9 mouse cellular contexts compared by ENCODE assay signal in genomic region chr7:114281671-114282070, GRCm38 (mm10). TPM values are rescaled to one million over a fixed set of nuclear protein-coding genes. Genes with fewer than 3 reads are reported as not detected.
A peak's percentile ranks its signal among the peaks of the same experiment; 100 is the strongest.
DNase-seq lines count a peak whose midpoint lies in the region; ATAC-seq and TF ChIP-seq lines count a peak whose summit lies in the region.
"Had no signal": no experiment of that assay in that cellular context is flagged by ENCODE, and none has a peak within 500 bp of the region (broad histone marks: within the 10 kb centered on the region; RNA-seq: fewer than 3 reads in every experiment).

No protein-coding gene starts in this region.

- H3K79me2 ChIP-seq in heart, adult 2 months (replicated peaks; ENCODE audit: control insufficient read depth, insufficient read depth, low read length), result 0 out of 2 replicates have a peak, but pooled peaks cover 2% of the 10 kb centered on the region
- no peaks in the 10 kb centered on the region for H3K79me2 ChIP-seq in CH12.LX (replicated peaks; ENCODE audit: control insufficient read depth, extremely low read depth, insufficient read depth, poor library complexity, severe bottlenecking)

- no peaks in the 10 kb centered on the region for H3K36me3 ChIP-seq in heart, adult 2 months (ENCODE audit: control insufficient read depth, insufficient read depth, low read length)
- H3K36me3 ChIP-seq in CH12.LX (replicated peaks in 1 of 2; ENCODE audit: control insufficient read depth in 1 of 2, insufficient read depth in 1 of 2, low read length in 1 of 2), result no peaks in the 10 kb centered on the region
- H3K36me3 ChIP-seq: lung, embryonic 15.5 days had no signal

- no peak for TF ChIP-seq POLR2A in heart, adult 2 months (IDR thresholded peaks at IDR 0.05; ENCODE audit: insufficient read depth, low read depth, low read length)
- no peak for TF ChIP-seq POLR2A in CH12.LX (IDR thresholded peaks at IDR 0.05; ENCODE audit: low read depth, low read length)

- in situ Hi-C loops in CH12.LX (cut with MboI; ENCODE audit: low pct_ligation_motif_present, low pct_unique_long_range_greater_than_20kb, low sequenced_read_pairs), result loop anchor here (5.0 to 10.0 kb wide), 3 partner anchors 143 to 293 kb away; no protein-coding TSS in a partner anchor

- no peaks in the 10 kb centered on the region for H3K9me3 ChIP-seq in CH12.LX (replicated peaks; ENCODE audit: low read length)
- H3K9me3 ChIP-seq: lung, embryonic 15.5 days had no signal

- intact Hi-C loops in heart, adult 2 months (cut with DNase I), result loop anchor here (5.0 to 10.0 kb wide), 2 partner anchors 36 to 213 kb away; no protein-coding TSS in a partner anchor
- intact Hi-C loops in heart, postnatal 25 days (cut with DNase I), result loop anchor here (5.0 kb wide), 1 partner anchor 36 kb away; no protein-coding TSS in a partner anchor

- no peak for TF ChIP-seq EP300 in heart, adult 2 months (IDR thresholded peaks at IDR 0.05; ENCODE audit: insufficient read depth, low read depth, low read length)
- no peak for TF ChIP-seq EP300 in CH12.LX (IDR thresholded peaks at IDR 0.05; ENCODE audit: low read length)

- H3K27ac ChIP-seq in heart, adult 2 months, result no peak overlapping the region
- H3K27ac ChIP-seq in CH12.LX (ENCODE audit: insufficient read depth, low read depth), result no peak overlapping the region
- H3K27ac ChIP-seq: lung, embryonic 15.5 days had no signal

- H3K27me3 ChIP-seq in heart, adult 2 months (ENCODE audit: control insufficient read depth, insufficient read depth, low read length), result no peaks in the 10 kb centered on the region
- H3K27me3 ChIP-seq in CH12.LX (replicated peaks), result no peaks in the 10 kb centered on the region
- H3K27me3 ChIP-seq: lung, embryonic 15.5 days had no signal

- peaks cover 1% of the 10 kb centered on the region; the same call in 1 of the 2 replicates for H3K4me1 ChIP-seq in heart, adult 2 months (ENCODE audit: control insufficient read depth, insufficient read depth, low read length)
- peaks cover 3 to 13% of the 10 kb centered on the region in 2 experiments; a peak in 3 of 4 replicates for H3K4me1 ChIP-seq in CH12.LX (ENCODE audit: control insufficient read depth in 1 of 2, insufficient read depth in 2 of 2)

- H3K9ac ChIP-seq in heart, adult 2 months (ENCODE audit: low read depth, low read length), result no peak overlapping the region
- H3K9ac ChIP-seq in CH12.LX (ENCODE audit: insufficient read depth, low read depth), result no peak overlapping the region
- H3K9ac ChIP-seq: lung, embryonic 15.5 days had no signal

- peak in 1 of 2 experiments; percentile 30 for DNase-seq in heart, adult 2 months
- DNase-seq in heart, postnatal 25 days (ENCODE audit: low spot score), result no peak
- DNase-seq in CH12.LX (ENCODE audit: extremely low read depth), result peak; percentile 83
- DNase-seq in brain, adult 2 months (ENCODE audit: low read depth, low spot score), result peak; percentile 67
- DNase-seq in kidney, adult 9 months, result peak; percentile 60
- no peak for DNase-seq in layer of hippocampus, postnatal 36 days
- no peak for DNase-seq in gastrocnemius, postnatal 4 days (ENCODE audit: low spot score in 2 of 2)

- H3K4me2 ChIP-seq in CH12.LX (ENCODE audit: insufficient read depth, low read depth, poor library complexity, severe bottlenecking), result no peak overlapping the region
- H3K4me2 ChIP-seq: lung, embryonic 15.5 days had no signal

- no peak overlapping the region for H3K4me3 ChIP-seq in heart, adult 2 months
- no peak overlapping the region for H3K4me3 ChIP-seq in CH12.LX (replicated peaks in 1 of 3; ENCODE audit: low read depth in 2 of 3, low read length in 2 of 3, poor library complexity in 1 of 3)
- H3K4me3 ChIP-seq: lung, embryonic 15.5 days had no signal

- dilution Hi-C loops in CH12.LX (cut with MboI; ENCODE audit: extremely low pct_ligation_motif_present, extremely low pct_unique_long_range_greater_than_20kb, low sequenced_read_pairs), result no loop called here

- TF ChIP-seq RAD21 in CH12.LX (IDR thresholded peaks at IDR 0.05; ENCODE audit: low read depth, low read length), result peak; percentile 69

- peak; percentile 84 for TF ChIP-seq CTCF in heart, adult 2 months (IDR thresholded peaks at IDR 0.05)
- TF ChIP-seq CTCF in CH12.LX (conservative IDR thresholded peaks at IDR 0.05 in 1 of 2, IDR thresholded peaks at IDR 0.05 in 1 of 2; ENCODE audit: low read depth in 2 of 2, low read length in 2 of 2), result peak; percentile 74 to 98

- WGBS in heart, adult 2 months, result 61% methylated on average over 3 of the region's 3 CpGs

- ATAC-seq in monocyte, adult 5-6 weeks (replicated peaks; ENCODE audit: insufficient number of reproducible peaks, low FRiP score, low TSS enrichment, poor library complexity, severe bottlenecking), result peak; percentile 89

TF ChIP-seq in CH12.LX, 34 proteins besides CTCF, POLR2A, EP300 and RAD21:
- TF ChIP-seq ZMIZ1 (IDR thresholded peaks at IDR 0.05; ENCODE audit: low read depth, low read length) (no peak), SMC3 (IDR thresholded peaks at IDR 0.05; ENCODE audit: low read depth, low read length) (peak; percentile 89), NELFE (IDR thresholded peaks at IDR 0.05; ENCODE audit: low read depth, low read length) (no peak), MAZ (IDR thresholded peaks at IDR 0.05; ENCODE audit: low read depth, low read length) (0 out of 2 replicates have a peak, but pooled peaks have one; percentile 47), KAT2A (IDR thresholded peaks at IDR 0.05; ENCODE audit: insufficient replicate concordance, low read length) (no peak), GABPA (IDR thresholded peaks at IDR 0.05; ENCODE audit: insufficient replicate concordance, low read depth, low read length) (no peak), ZNF384 (IDR thresholded peaks at IDR 0.05; ENCODE audit: low read depth, low read length) (peak; percentile 84), USF2 (conservative IDR thresholded peaks at IDR 0.05; ENCODE audit: low read depth, low read length) (no peak), JUND (conservative IDR thresholded peaks at IDR 0.05; ENCODE audit: low read depth, low read length) (no peak), NRF1 (IDR thresholded peaks at IDR 0.05; ENCODE audit: low read depth, low read length) (no peak), MAX (IDR thresholded peaks at IDR 0.05; ENCODE audit: low read length) (0 out of 2 replicates have a peak, but pooled peaks have one; percentile 17), MEF2A (IDR thresholded peaks at IDR 0.05; ENCODE audit: borderline replicate concordance, low read depth, low read length) (no peak), IRF4 (IDR thresholded peaks at IDR 0.05; ENCODE audit: low read depth, low read length) (peak; percentile 35; the same call in 1 of the 2 replicates), JUN (IDR thresholded peaks at IDR 0.05; ENCODE audit: insufficient read depth, low read depth, low read length) (no peak), E2F4 (IDR thresholded peaks at IDR 0.05; ENCODE audit: insufficient replicate concordance, low read depth, low read length) (no peak)

RNA-seq across cellular contexts. Expression of gene Psma1, which starts 5.8 kb away (rescaled TPM):
- 100 to 1,000 TPM; 132 to 142 TPM for total RNA-seq in heart, adult 2 months (2021)
- polyA plus RNA-seq in heart, adult 2 months (2012; rRNA removed), result 116 and 221 TPM in 2 replicates
- total RNA-seq in heart, postnatal 25 days (2021), result 100 to 1,000 TPM; 134 to 146 TPM
- total RNA-seq in CH12.LX (2012; rRNA removed), result 297 and 340 TPM in 2 replicates
- total RNA-seq in CH12.LX (2014; rRNA removed), result 706 and 745 TPM in 2 replicates
- 372 and 393 TPM in 2 replicates for polyA plus RNA-seq in CH12.LX (2012; ENCODE audit: insufficient read length, low read depth)
- 200 to 257 TPM (median 216 TPM) in 3 replicates for total RNA-seq in monocyte, adult 5-6 weeks (2017)
- 100 to 1,000 TPM; 117 to 124 TPM for total RNA-seq in layer of hippocampus, postnatal 36 days (2021)
- total RNA-seq in gastrocnemius, postnatal 4 days (2021), result 100 to 1,000 TPM; 120 to 126 TPM

RNA-seq across cellular contexts. Expression of gene Copb1, which starts 27.2 kb away (rescaled TPM):
- 10 to 100 TPM; 40.1 to 40.5 TPM for total RNA-seq in heart, adult 2 months (2021)
- polyA plus RNA-seq in heart, adult 2 months (2012; rRNA removed), result 16.5 and 32.3 TPM in 2 replicates
- 10 to 100 TPM; 40.0 to 44.6 TPM for total RNA-seq in heart, postnatal 25 days (2021)
- total RNA-seq in CH12.LX (2012; rRNA removed) (71.0 and 74.2 TPM in 2 replicates), CH12.LX (2014; rRNA removed) (154 and 158 TPM in 2 replicates)
- 101 and 114 TPM in 2 replicates for polyA plus RNA-seq in CH12.LX (2012; ENCODE audit: insufficient read length, low read depth)
- 103 to 115 TPM (median 112 TPM) in 3 replicates for total RNA-seq in monocyte, adult 5-6 weeks (2017)
- 10 to 100 TPM; 64.0 to 67.3 TPM for total RNA-seq in layer of hippocampus, postnatal 36 days (2021)
- total RNA-seq in gastrocnemius, postnatal 4 days (2021), result 10 to 100 TPM; 69.5 to 79.5 TPM

Comparison
In these comparisons a context has a peak if more than half of its experiments do, and no peak if none do; other contexts are left out.
1. DNase-seq: peak in CH12.LX (single experiment), brain, adult 2 months (single experiment) and kidney, adult 9 months (single experiment); none in heart, postnatal 25 days (single experiment), layer of hippocampus, postnatal 36 days (0 of 2) and gastrocnemius, postnatal 4 days (0 of 2).